Comparison of ENCODE assay signal across 8 mouse cellular contexts in the genomic region with DNA sequence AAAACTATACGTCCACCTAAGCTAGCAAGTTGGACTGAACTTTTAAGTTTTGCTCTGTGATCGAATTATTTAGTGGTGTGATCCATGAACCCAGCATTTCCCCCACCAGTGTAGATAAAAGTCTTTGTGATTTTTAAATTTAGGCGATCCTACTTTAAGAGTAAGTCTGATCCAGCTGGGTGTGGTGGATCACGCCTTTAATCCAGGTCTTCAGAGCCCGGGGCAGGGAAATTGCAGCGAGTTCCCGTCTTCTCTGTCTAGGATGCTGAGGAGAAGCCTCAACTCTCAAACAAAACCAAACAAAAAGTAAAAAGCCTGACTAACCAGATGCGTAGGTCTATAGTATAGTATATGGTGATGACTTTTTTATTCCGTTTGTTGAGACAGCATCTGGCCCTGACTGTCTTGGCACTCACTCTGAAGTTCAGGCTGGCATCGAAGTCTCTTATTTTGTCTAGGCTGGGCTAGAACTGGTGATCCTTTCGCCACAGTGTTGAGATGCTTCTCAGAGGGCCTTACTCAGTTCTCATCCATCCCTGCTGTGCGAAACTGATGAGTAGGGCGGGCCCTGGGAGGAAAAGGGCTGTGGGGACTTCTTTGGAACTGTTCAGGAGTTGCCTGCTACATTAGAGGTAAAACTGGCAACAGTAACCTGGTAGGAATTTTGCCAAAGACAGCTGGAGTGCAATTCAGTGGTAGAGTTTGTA. TPM values are rescaled to one million over a fixed set of nuclear protein-coding genes. Genes with fewer than 3 reads are reported as not detected.
DNase-seq lines count a peak whose midpoint lies in the region; ATAC-seq and TF ChIP-seq lines count a peak whose summit lies in the region.

No protein-coding gene starts in this region.

- no peak for TF ChIP-seq CTCF in thymus, adult 2 months (IDR thresholded peaks at IDR 0.05; ENCODE audit: borderline replicate concordance, control insufficient read depth, extremely low read depth, insufficient read depth, low read length, poor library complexity)
- no peak for TF ChIP-seq CTCF in stomach, postnatal 0 days (IDR thresholded peaks at IDR 0.05; ENCODE audit: low read depth)

- peaks cover 9% of the 10 kb centered on the region for H3K4me1 ChIP-seq in thymus, adult 2 months (replicated peaks; ENCODE audit: control insufficient read depth, insufficient read depth, low read length)
- peaks cover 8% of the 10 kb centered on the region; the same call in 1 of the 2 replicates for H3K4me1 ChIP-seq in limb, embryonic 15.5 days
- peaks cover 4% of the 10 kb centered on the region; the same call in 1 of the 2 replicates for H3K4me1 ChIP-seq in stomach, postnatal 0 days (replicated peaks; ENCODE audit: control insufficient read depth, insufficient read depth)

- no peaks in the 10 kb centered on the region for H3K36me3 ChIP-seq in thymus, adult 2 months (ENCODE audit: control insufficient read depth, insufficient read depth, low read length)
- H3K36me3 ChIP-seq in limb, embryonic 15.5 days = no peaks in the 10 kb centered on the region
- H3K36me3 ChIP-seq in stomach, postnatal 0 days (ENCODE audit: control insufficient read depth, insufficient read depth, low read length) = no peaks in the 10 kb centered on the region

- no peak for TF ChIP-seq EP300 in stomach, postnatal 0 days (optimal IDR thresholded peaks at IDR 0.05)

- no peak overlapping the region for H3K27ac ChIP-seq in thymus, adult 2 months (ENCODE audit: control insufficient read depth, insufficient read depth, low read length)
- no peak overlapping the region for H3K27ac ChIP-seq in limb, embryonic 15.5 days
- peak overlapping the region; percentile 89 for H3K27ac ChIP-seq in stomach, postnatal 0 days (replicated peaks)

- WGBS in thymus, adult 2 months = 44% methylated on average over 13 of the region's 13 CpGs
- WGBS in limb, embryonic 15.5 days = 28% methylated on average over 13 of the region's 13 CpGs
- WGBS in stomach, postnatal 0 days = 20% methylated on average over 13 of the region's 13 CpGs

- H3K27me3 ChIP-seq in thymus, adult 2 months (ENCODE audit: control insufficient read depth, insufficient read depth, low read length) = no peaks in the 10 kb centered on the region
- no peaks in the 10 kb centered on the region for H3K27me3 ChIP-seq in limb, embryonic 15.5 days
- no peaks in the 10 kb centered on the region for H3K27me3 ChIP-seq in stomach, postnatal 0 days (ENCODE audit: control insufficient read depth, insufficient read depth, low read length)

- no peaks in the 10 kb centered on the region for H3K9me3 ChIP-seq in limb, embryonic 15.5 days
- H3K9me3 ChIP-seq in stomach, postnatal 0 days (ENCODE audit: control insufficient read depth, low read length) = no peaks in the 10 kb centered on the region

- peak overlapping the region; percentile 61; the same call in 1 of the 2 replicates for H3K4me3 ChIP-seq in thymus, adult 2 months (ENCODE audit: control insufficient read depth, insufficient read depth, low read length)
- H3K4me3 ChIP-seq in limb, embryonic 15.5 days = peak overlapping the region; percentile 54
- peak overlapping the region; percentile 69 for H3K4me3 ChIP-seq in stomach, postnatal 0 days (ENCODE audit: low read depth, low read length)

- H3K4me2 ChIP-seq in limb, embryonic 15.5 days = peak overlapping the region; percentile 90
- peak overlapping the region; percentile 91 for H3K4me2 ChIP-seq in stomach, postnatal 0 days (replicated peaks; ENCODE audit: low read depth)

- ATAC-seq in limb, embryonic 15.5 days (ENCODE audit: insufficient number of reproducible peaks, low FRiP score, low TSS enrichment, low read depth) = no peak
- no peak for ATAC-seq in stomach, postnatal 0 days (ENCODE audit: low FRiP score, low TSS enrichment)
- ATAC-seq in cerebellum, adult (ENCODE audit: insufficient number of reproducible peaks, low FRiP score, low TSS enrichment) = no peak

- TF ChIP-seq POLR2A in thymus, adult 2 months (IDR thresholded peaks at IDR 0.05; ENCODE audit: control insufficient read depth, extremely low read depth, insufficient read depth, low read length, poor library complexity) = no peak

- H3K9ac ChIP-seq in limb, embryonic 15.5 days = peak overlapping the region; percentile 48; the same call in 1 of the 2 replicates
- H3K9ac ChIP-seq in stomach, postnatal 0 days (ENCODE audit: low read length) = peak overlapping the region; percentile 78

- peak; percentile 4 for DNase-seq in cerebellum, adult 11-12 months
- no peak for DNase-seq in cerebellum, postnatal 25 days
- DNase-seq in thymus, adult 2 months = no peak
- DNase-seq in thymus, postnatal 14 days = no peak
- no peak for DNase-seq in stomach, postnatal 0 days (ENCODE audit: low spot score)
- DNase-seq in cerebellum, adult 9-11 months = no peak

RNA-seq across cellular contexts. Expression of a gene that starts 0.8 kb away (rescaled TPM):
- 7.2 and 8.1 TPM in 2 replicates for polyA plus RNA-seq in thymus, adult 2 months (2012; rRNA removed)
- 16.7 and 17.7 TPM in 2 replicates for polyA plus RNA-seq in limb, embryonic 15.5 days (2015; fragmentation: Nextera tagmentation; extraction: Ambion mirVana)
- polyA plus RNA-seq in stomach, postnatal 0 days (2015; fragmentation: Nextera tagmentation; extraction: Ambion mirVana) = 98.7 and 104 TPM in 2 replicates
